Mouse (Mus musculus) cortical plate, adult 2 months (tissue): ENCODE measurements around the gene Gm37240. TPM values are rescaled to one million over a fixed set of nuclear protein-coding genes. Genes with fewer than 3 reads are reported as not detected.

ENCODE experiments used
- H3K27ac ChIP-seq: fragments of 200-500 bp; 2 replicates; pipeline ENCODE4 v1.5.1; 2012; ENCODE audit warnings: low read length, control low read depth, inconsistent platforms; ENCODE audit not compliant: insufficient read depth
- H3K4me1 ChIP-seq: fragments of 200-500 bp; 2 replicates; pipeline ENCODE4 v1.6.1; 2011; ENCODE audit warnings: low read length; ENCODE audit not compliant: control insufficient read depth, insufficient read depth
- H3K4me3 ChIP-seq: fragments of 200-500 bp; 2 replicates; pipeline ENCODE4 v1.5.1; 2011; ENCODE audit warnings: mild to moderate bottlenecking, low read length, control low read depth; ENCODE audit not compliant: insufficient read depth
- CTCF ChIP-seq: fragments of 200-500 bp; IDR thresholded peaks from 2 replicates; pipeline ENCODE4 v1.5.1; 2011; ENCODE audit warnings: mild to moderate bottlenecking, control low read depth, low read length; ENCODE audit not compliant: insufficient read depth; ENCODE audit errors: extremely low read depth
- POLR2A ChIP-seq: fragments of 200-500 bp; IDR thresholded peaks from 2 replicates; pipeline ENCODE4 v1.6.1; 2011; ENCODE audit warnings: mild to moderate bottlenecking, low read length, control low read depth; ENCODE audit not compliant: insufficient read depth; ENCODE audit errors: extremely low read depth
- polyA plus RNA-seq: library from polyadenylated mRNA; depleted of rRNA; stranded (reverse); fragments of >200 nt; gene quantifications from 2 replicates; pipeline ENCODE4 v1.2.3, GENCODE M21; 2012

Gm37240 gene
- polyA plus RNA-seq, 1 experiment = 0.81 TPM

- H3K4me1 ChIP-seq = peaks cover 13% of the 10 kb centered on the region
- TF ChIP-seq POLR2A (no peak), CTCF (no peak)
- no peak overlapping the region for H3K4me3 ChIP-seq
- H3K27ac ChIP-seq = no peak overlapping the region
Measured at GRCm38 (mm10) chr3:85634389-85635125, 252.8 kb downstream of the Gm37240 start.

GRCm38 (mm10) chr3:85633733-85634132, 253.6 kb downstream of the Gm37240 start:
- TF ChIP-seq POLR2A = no peak

GRCm38 (mm10) chr3:85629895-85630510, 257.3 kb downstream of the Gm37240 start:
- H3K27ac ChIP-seq = peak overlapping the region; percentile 38
- TF ChIP-seq POLR2A (no peak), CTCF (no peak)
- H3K4me1 ChIP-seq = peaks cover 4% of the 10 kb centered on the region
- no peak overlapping the region for H3K4me3 ChIP-seq

More at GRCm38 (mm10) chr3:85633733-85634132, 253.6 kb downstream of the Gm37240 start:
- Histone ChIP-seq H3K27ac (no peak overlapping the region), H3K4me3 (no peak overlapping the region), H3K4me1 (peaks cover 13% of the 10 kb centered on the region)

GRCm38 (mm10) chr3:85619751-85620150, 267.6 kb downstream of the Gm37240 start:
- Histone ChIP-seq H3K27ac (no peak overlapping the region), H3K4me3 (no peak overlapping the region), H3K4me1 (peaks cover 1% of the 10 kb centered on the region; the same call in 1 of the 2 replicates)
- TF ChIP-seq POLR2A = no peak
- TF ChIP-seq CTCF = no peak

- Histone ChIP-seq H3K4me1 (peaks cover 1% of the 10 kb centered on the region; the same call in 1 of the 2 replicates), H3K4me3 (no peak overlapping the region), H3K27ac (no peak overlapping the region)
- no peak for TF ChIP-seq POLR2A
- no peak for TF ChIP-seq CTCF
Measured at GRCm38 (mm10) chr3:85619345-85619744, 268.0 kb downstream of the Gm37240 start.

DNA sequence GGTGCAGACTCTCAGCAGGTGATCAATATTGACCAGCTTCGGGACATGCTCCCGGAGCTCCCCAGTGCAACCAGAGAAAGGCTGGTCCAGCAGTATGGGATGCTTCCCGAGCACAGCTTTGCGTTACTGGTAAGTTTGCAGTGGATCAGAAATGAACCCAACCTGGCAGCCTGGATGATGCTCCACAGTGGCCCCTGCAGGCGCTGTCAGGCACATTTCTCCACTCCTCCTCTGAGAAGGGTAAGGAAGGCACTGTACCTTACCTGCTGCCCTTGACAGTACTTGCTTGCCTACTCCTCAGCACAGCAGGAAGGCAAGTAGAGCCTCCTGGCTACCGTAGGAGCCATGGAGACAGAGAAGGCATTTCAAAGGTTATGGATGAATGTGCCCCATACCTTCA, 268.4 kb downstream of the Gm37240 start:
- TF ChIP-seq POLR2A = no peak
- TF ChIP-seq CTCF = peak; percentile 30; the same call in 1 of the 2 replicates
- H3K27ac ChIP-seq = no peak overlapping the region
- no peak overlapping the region for H3K4me3 ChIP-seq

GRCm38 (mm10) chr3:85616389-85616788, 270.9 kb downstream of the Gm37240 start:
- TF ChIP-seq POLR2A = no peak
- TF ChIP-seq CTCF = no peak
- Histone ChIP-seq H3K27ac (no peak overlapping the region), H3K4me1 (peaks cover 1% of the 10 kb centered on the region; the same call in 1 of the 2 replicates), H3K4me3 (no peak overlapping the region)

More for the DNA sequence above, 268.4 kb downstream of the Gm37240 start:
- H3K4me1 ChIP-seq = peaks cover 1% of the 10 kb centered on the region; the same call in 1 of the 2 replicates

DNA sequence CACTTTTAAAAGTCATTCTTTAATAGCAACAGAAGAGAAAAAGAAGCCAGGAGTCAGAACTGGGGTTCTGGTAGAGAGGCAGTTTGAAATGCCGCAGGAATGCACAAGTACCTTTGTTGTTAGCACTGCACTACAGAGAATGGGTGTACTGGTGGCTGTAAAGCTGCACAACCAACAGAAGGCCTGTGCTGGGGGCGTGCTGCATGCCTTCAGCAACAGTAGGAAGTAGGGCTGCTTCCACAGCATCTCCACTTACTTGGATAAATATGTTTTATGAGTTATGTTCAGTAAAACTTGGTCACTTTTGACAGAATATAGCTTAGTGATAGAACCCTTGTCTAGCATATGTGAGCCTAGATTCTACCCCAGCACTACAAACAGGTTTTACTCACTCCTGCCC, 279.6 kb downstream of the Gm37240 start:
- no peak overlapping the region for H3K4me3 ChIP-seq
- TF ChIP-seq POLR2A (no peak), CTCF (no peak)
- no peak overlapping the region for H3K27ac ChIP-seq
- H3K4me1 ChIP-seq = no peaks in the 10 kb centered on the region

GRCm38 (mm10) chr3:85606912-85607311, 280.4 kb downstream of the Gm37240 start:
- H3K4me1 ChIP-seq = no peaks in the 10 kb centered on the region
- H3K4me3 ChIP-seq = no peak overlapping the region
- TF ChIP-seq CTCF = no peak
- no peak for TF ChIP-seq POLR2A
- H3K27ac ChIP-seq = no peak overlapping the region

GRCm38 (mm10) chr3:85603811-85604210, 283.5 kb downstream of the Gm37240 start:
- TF ChIP-seq CTCF = no peak
- TF ChIP-seq POLR2A = no peak
- no peak overlapping the region for H3K27ac ChIP-seq
- H3K4me3 ChIP-seq = no peak overlapping the region
- 0 out of 2 replicates have a peak, but pooled peaks cover 1% of the 10 kb centered on the region for H3K4me1 ChIP-seq
